Mouse (Mus musculus) v-Abl transformed pro-B cells (cell line): ENCODE data around the gene Arhgef17.

Experiments used
- in situ Hi-C, 2 experiments: fragments of 400-800 bp; cut with MboI; formaldehyde crosslinking; loops; one replicate each; pipeline ENCODE4 v1.15.1; 2025; ENCODE audit not compliant: unreplicated experiment in 2 of 2

The Arhgef17 gene

GRCm38 (mm10) chr7:100931926-100932480 is at the start of gene Arhgef17:
TSS of gene Arhgef17 (minus strand) at chr7:100932107.
- in situ Hi-C loops, result no loop called here

GRCm38 (mm10) chr7:100979175-100979574 is 47.3 kb upstream of the Arhgef17 start:
- in situ Hi-C loops, result loop anchor here in 1 of 2 experiments (25.0 kb wide), 1 partner anchor 633 kb away; no protein-coding TSS in a partner anchor

GRCm38 (mm10) chr7:100978171-100978570 is 46.3 kb upstream of the Arhgef17 start:
- in situ Hi-C loops, result loop anchor here in 1 of 2 experiments (25.0 kb wide), 1 partner anchor 634 kb away; no protein-coding TSS in a partner anchor

GRCm38 (mm10) chr7:100974135-100974903 is 42.4 kb upstream of the Arhgef17 start, which contains the start of gene P2ry6:
TSS of gene P2ry6 (minus strand) at chr7:100974649.
- in situ Hi-C loops, result loop anchor here in 1 of 2 experiments (25.0 kb wide), 1 partner anchor 1113 kb away; the partner anchor contains the start of gene Trpc2

- in situ Hi-C loops, result loop anchor here in 1 of 2 experiments (25.0 kb wide), 1 partner anchor 1114 kb away; the partner anchor contains the start of gene Trpc2
These were observed 41.0 kb upstream of the Arhgef17 start for GRCm38 (mm10) chr7:100972875-100973274.

GRCm38 (mm10) chr7:100968874-100969659 is 37.2 kb upstream of the Arhgef17 start:
- in situ Hi-C loops, result loop anchor here in 1 of 2 experiments (25.0 kb wide), 1 partner anchor 1118 kb away; the partner anchor contains the start of gene Trpc2

GRCm38 (mm10) chr7:100968376-100968775 is 36.5 kb upstream of the Arhgef17 start:
- in situ Hi-C loops, result loop anchor here in 1 of 2 experiments (25.0 kb wide), 1 partner anchor 1119 kb away; the partner anchor contains the start of gene Trpc2

- in situ Hi-C loops, result loop anchor here in 1 of 2 experiments (25.0 kb wide), 1 partner anchor 1119 kb away; the partner anchor contains the start of gene Trpc2
These were observed 35.9 kb upstream of the Arhgef17 start for GRCm38 (mm10) chr7:100967850-100968249.

- in situ Hi-C loops, result loop anchor here in 1 of 2 experiments (25.0 kb wide), 1 partner anchor 1121 kb away; the partner anchor contains the start of gene Trpc2
These were observed 34.1 kb upstream of the Arhgef17 start for GRCm38 (mm10) chr7:100966014-100966413.

- in situ Hi-C loops, result loop anchor here in 1 of 2 experiments (25.0 kb wide), 1 partner anchor 1122 kb away; the partner anchor contains the start of gene Trpc2
These were observed 33.2 kb upstream of the Arhgef17 start for GRCm38 (mm10) chr7:100965079-100965478.

GRCm38 (mm10) chr7:100964242-100964641 is 32.3 kb upstream of the Arhgef17 start:
- in situ Hi-C loops, result loop anchor here in 1 of 2 experiments (25.0 kb wide), 1 partner anchor 1123 kb away; the partner anchor contains the start of gene Trpc2

GRCm38 (mm10) chr7:100963381-100963780 is 31.5 kb upstream of the Arhgef17 start:
- in situ Hi-C loops, result loop anchor here in 1 of 2 experiments (25.0 kb wide), 1 partner anchor 1124 kb away; the partner anchor contains the start of gene Trpc2

- in situ Hi-C loops, result loop anchor here in 1 of 2 experiments (25.0 kb wide), 1 partner anchor 1126 kb away; the partner anchor contains the start of gene Trpc2
These were observed 29.2 kb upstream of the Arhgef17 start for GRCm38 (mm10) chr7:100961146-100961545.

GRCm38 (mm10) chr7:100960462-100960861 is 28.6 kb upstream of the Arhgef17 start:
- in situ Hi-C loops, result loop anchor here in 1 of 2 experiments (25.0 kb wide), 1 partner anchor 1127 kb away; the partner anchor contains the start of gene Trpc2

- in situ Hi-C loops, result loop anchor here in 1 of 2 experiments (25.0 kb wide), 1 partner anchor 1129 kb away; the partner anchor contains the start of gene Trpc2
These were observed 26.5 kb upstream of the Arhgef17 start for GRCm38 (mm10) chr7:100958426-100958825.

GRCm38 (mm10) chr7:100952686-100953085 is 20.8 kb upstream of the Arhgef17 start:
- in situ Hi-C loops, result loop anchor here in 1 of 2 experiments (25.0 kb wide), 1 partner anchor 1135 kb away; the partner anchor contains the start of gene Trpc2

- in situ Hi-C loops, result loop anchor here in 1 of 2 experiments (25.0 kb wide), 1 partner anchor 1135 kb away; the partner anchor contains the start of gene Trpc2
These were observed 20.0 kb upstream of the Arhgef17 start for GRCm38 (mm10) chr7:100951903-100952302.

GRCm38 (mm10) chr7:100950481-100951010 is 18.6 kb upstream of the Arhgef17 start:
- in situ Hi-C loops, result loop anchor here in 1 of 2 experiments (25.0 kb wide), 1 partner anchor 1137 kb away; the partner anchor contains the start of gene Trpc2

- in situ Hi-C loops, result loop anchor here in 1 of 2 experiments (25.0 kb wide), 1 partner anchor 1137 kb away; the partner anchor contains the start of gene Trpc2
These were observed 18.1 kb upstream of the Arhgef17 start for GRCm38 (mm10) chr7:100950031-100950430.
